Mouse (Mus musculus): Measurements from ENCODE around the gene Msi1.

- TF ChIP-seq CTCF (IDR thresholded peaks at IDR 0.05; ENCODE audit: borderline replicate concordance, insufficient read depth, low read length) (no peak), POLR2A (IDR thresholded peaks at IDR 0.05; ENCODE audit: low read depth, low read length) (no peak)
Measured at GRCm38 (mm10) chr5:115469791-115470190, 40.4 kb downstream of the Msi1 start.

Data from embryonic fibroblast, embryonic 13.5 days (primary cell).